Mouse (Mus musculus): Measurements from ENCODE around the gene Adipor2. TPM values are rescaled to one million over a fixed set of nuclear protein-coding genes. Genes with fewer than 3 reads are reported as not detected.
"Not testable (repeated sequence)": the region's sequence is repeated elsewhere in the genome, so short reads cannot be mapped to it uniquely, and the experiment has no call there.

The Adipor2 gene
- polyA plus RNA-seq, 1 experiment from 2014 or later: 37.5 TPM

- no peak overlapping the region for H3K27ac ChIP-seq (ENCODE audit: low read length)
- no peaks in the 10 kb centered on the region for H3K27me3 ChIP-seq (ENCODE audit: control insufficient read depth, insufficient read depth, low read length)
- no peaks in the 10 kb centered on the region for H3K4me1 ChIP-seq (ENCODE audit: control insufficient read depth, insufficient read depth, low read length)
- H3K9ac ChIP-seq (replicated peaks; ENCODE audit: low read depth, low read length): no peak overlapping the region
- H3K4me2 ChIP-seq (replicated peaks; ENCODE audit: low read depth, low read length): no peak overlapping the region
- H3K4me3 ChIP-seq (ENCODE audit: low read depth, low read length): no peak overlapping the region
- WGBS: 84% methylated on average over 3 of the region's 3 CpGs
- H3K9me3 ChIP-seq (ENCODE audit: control insufficient read depth, low read depth, low read length): no peaks in the 10 kb centered on the region
- ATAC-seq (ENCODE audit: insufficient number of reproducible peaks, insufficient read depth, low FRiP score, low read depth): no peak
- H3K36me3 ChIP-seq (ENCODE audit: control insufficient read depth, insufficient read depth, low read length): peaks cover 44% of the 10 kb centered on the region
Measured at GRCm38 (mm10) chr6:119360925-119361702, 56.4 kb downstream of the Adipor2 start.

GRCm38 (mm10) chr6:119360250-119360649, 57.3 kb downstream of the Adipor2 start:
- not testable (repeated sequence) for H3K27ac ChIP-seq (ENCODE audit: low read length); H3K27me3 ChIP-seq (ENCODE audit: control insufficient read depth, insufficient read depth, low read length); H3K4me2 ChIP-seq (replicated peaks; ENCODE audit: low read depth, low read length); H3K4me1 ChIP-seq (ENCODE audit: control insufficient read depth, insufficient read depth, low read length); H3K9me3 ChIP-seq (ENCODE audit: control insufficient read depth, low read depth, low read length); H3K9ac ChIP-seq (replicated peaks; ENCODE audit: low read depth, low read length); H3K4me3 ChIP-seq (ENCODE audit: low read depth, low read length); ATAC-seq (ENCODE audit: insufficient number of reproducible peaks, insufficient read depth, low FRiP score, low read depth)
- H3K36me3 ChIP-seq (ENCODE audit: control insufficient read depth, insufficient read depth, low read length): peaks cover 44% of the 10 kb centered on the region
- WGBS: 93% methylated on average over 6 of the region's 6 CpGs

GRCm38 (mm10) chr6:119358020-119358571, 59.4 kb downstream of the Adipor2 start:
- Histone ChIP-seq H3K27me3 (ENCODE audit: control insufficient read depth, insufficient read depth, low read length) (no peaks in the 10 kb centered on the region), H3K27ac (ENCODE audit: low read length) (no peak overlapping the region), H3K4me3 (ENCODE audit: low read depth, low read length) (no peak overlapping the region), H3K4me2 (replicated peaks; ENCODE audit: low read depth, low read length) (no peak overlapping the region), H3K4me1 (ENCODE audit: control insufficient read depth, insufficient read depth, low read length) (no peaks in the 10 kb centered on the region), H3K9ac (replicated peaks; ENCODE audit: low read depth, low read length) (no peak overlapping the region), H3K9me3 (ENCODE audit: control insufficient read depth, low read depth, low read length) (no peaks in the 10 kb centered on the region), H3K36me3 (ENCODE audit: control insufficient read depth, insufficient read depth, low read length) (peaks cover 53% of the 10 kb centered on the region)
- WGBS: 94% methylated on average over 8 of the region's 8 CpGs
- ATAC-seq (ENCODE audit: insufficient number of reproducible peaks, insufficient read depth, low FRiP score, low read depth): no peak

GRCm38 (mm10) chr6:119352501-119352900, 65.0 kb downstream of the Adipor2 start:
- no peak overlapping the region for H3K4me3 ChIP-seq (ENCODE audit: low read depth, low read length)
- H3K27ac ChIP-seq (ENCODE audit: low read length): no peak overlapping the region
- peaks cover 35% of the 10 kb centered on the region for H3K36me3 ChIP-seq (ENCODE audit: control insufficient read depth, insufficient read depth, low read length)
- no peaks in the 10 kb centered on the region for H3K4me1 ChIP-seq (ENCODE audit: control insufficient read depth, insufficient read depth, low read length)
- no peaks in the 10 kb centered on the region for H3K9me3 ChIP-seq (ENCODE audit: control insufficient read depth, low read depth, low read length)
- WGBS: 78% methylated on average over 6 of the region's 6 CpGs
- no peak for ATAC-seq (ENCODE audit: insufficient number of reproducible peaks, insufficient read depth, low FRiP score, low read depth)
- no peaks in the 10 kb centered on the region for H3K27me3 ChIP-seq (ENCODE audit: control insufficient read depth, insufficient read depth, low read length)
- H3K4me2 ChIP-seq (replicated peaks; ENCODE audit: low read depth, low read length): no peak overlapping the region
- H3K9ac ChIP-seq (replicated peaks; ENCODE audit: low read depth, low read length): no peak overlapping the region

GRCm38 (mm10) chr6:119351656-119352055, 65.8 kb downstream of the Adipor2 start:
- H3K9me3 ChIP-seq (ENCODE audit: control insufficient read depth, low read depth, low read length): no peaks in the 10 kb centered on the region
- H3K4me1 ChIP-seq (ENCODE audit: control insufficient read depth, insufficient read depth, low read length): no peaks in the 10 kb centered on the region
- H3K4me2 ChIP-seq (replicated peaks; ENCODE audit: low read depth, low read length): no peak overlapping the region
- H3K9ac ChIP-seq (replicated peaks; ENCODE audit: low read depth, low read length): no peak overlapping the region
- no peak for ATAC-seq (ENCODE audit: insufficient number of reproducible peaks, insufficient read depth, low FRiP score, low read depth)
- peaks cover 28% of the 10 kb centered on the region for H3K36me3 ChIP-seq (ENCODE audit: control insufficient read depth, insufficient read depth, low read length)
- H3K27ac ChIP-seq (ENCODE audit: low read length): no peak overlapping the region
- 79% methylated on average over 8 of the region's 8 CpGs for WGBS
- H3K27me3 ChIP-seq (ENCODE audit: control insufficient read depth, insufficient read depth, low read length): no peaks in the 10 kb centered on the region
- no peak overlapping the region for H3K4me3 ChIP-seq (ENCODE audit: low read depth, low read length)

GRCm38 (mm10) chr6:119350703-119351198, 66.8 kb downstream of the Adipor2 start:
- no peak overlapping the region for H3K9ac ChIP-seq (replicated peaks; ENCODE audit: low read depth, low read length)
- 86% methylated on average over 9 of the region's 9 CpGs for WGBS

GRCm38 (mm10) chr6:119348234-119348633, 69.3 kb downstream of the Adipor2 start:
- ATAC-seq (ENCODE audit: insufficient number of reproducible peaks, insufficient read depth, low FRiP score, low read depth): no peak
- Histone ChIP-seq H3K9me3 (ENCODE audit: control insufficient read depth, low read depth, low read length) (no peaks in the 10 kb centered on the region), H3K4me2 (replicated peaks; ENCODE audit: low read depth, low read length) (no peak overlapping the region), H3K4me1 (ENCODE audit: control insufficient read depth, insufficient read depth, low read length) (no peaks in the 10 kb centered on the region), H3K9ac (replicated peaks; ENCODE audit: low read depth, low read length) (no peak overlapping the region), H3K27ac (ENCODE audit: low read length) (no peak overlapping the region), H3K36me3 (ENCODE audit: control insufficient read depth, insufficient read depth, low read length) (peaks cover 3% of the 10 kb centered on the region; the same call in 1 of the 2 replicates), H3K4me3 (ENCODE audit: low read depth, low read length) (no peak overlapping the region), H3K27me3 (ENCODE audit: control insufficient read depth, insufficient read depth, low read length) (no peaks in the 10 kb centered on the region)
- 0% methylated on average over 1 of the region's 1 CpGs for WGBS

More at GRCm38 (mm10) chr6:119350703-119351198, 66.8 kb downstream of the Adipor2 start:
- H3K4me2 ChIP-seq (replicated peaks; ENCODE audit: low read depth, low read length): no peak overlapping the region
- no peak for ATAC-seq (ENCODE audit: insufficient number of reproducible peaks, insufficient read depth, low FRiP score, low read depth)
- peaks cover 21% of the 10 kb centered on the region for H3K36me3 ChIP-seq (ENCODE audit: control insufficient read depth, insufficient read depth, low read length)
- no peak overlapping the region for H3K4me3 ChIP-seq (ENCODE audit: low read depth, low read length)
- no peaks in the 10 kb centered on the region for H3K9me3 ChIP-seq (ENCODE audit: control insufficient read depth, low read depth, low read length)
- no peaks in the 10 kb centered on the region for H3K4me1 ChIP-seq (ENCODE audit: control insufficient read depth, insufficient read depth, low read length)
- no peak overlapping the region for H3K27ac ChIP-seq (ENCODE audit: low read length)
- no peaks in the 10 kb centered on the region for H3K27me3 ChIP-seq (ENCODE audit: control insufficient read depth, insufficient read depth, low read length)

GRCm38 (mm10) chr6:119347813-119348212, 69.7 kb downstream of the Adipor2 start:
- 72% methylated on average over 5 of the region's 5 CpGs for WGBS
- Histone ChIP-seq H3K9ac (replicated peaks; ENCODE audit: low read depth, low read length) (no peak overlapping the region), H3K27me3 (ENCODE audit: control insufficient read depth, insufficient read depth, low read length) (no peaks in the 10 kb centered on the region), H3K4me3 (ENCODE audit: low read depth, low read length) (no peak overlapping the region), H3K27ac (ENCODE audit: low read length) (no peak overlapping the region), H3K4me1 (ENCODE audit: control insufficient read depth, insufficient read depth, low read length) (no peaks in the 10 kb centered on the region), H3K36me3 (ENCODE audit: control insufficient read depth, insufficient read depth, low read length) (no peaks in the 10 kb centered on the region), H3K4me2 (replicated peaks; ENCODE audit: low read depth, low read length) (no peak overlapping the region), H3K9me3 (ENCODE audit: control insufficient read depth, low read depth, low read length) (no peaks in the 10 kb centered on the region)
- ATAC-seq (ENCODE audit: insufficient number of reproducible peaks, insufficient read depth, low FRiP score, low read depth): no peak
